16 mouse cellular contexts compared by ENCODE assay signal in genomic region chr9:66225737-66226485, GRCm38 (mm10).
DNase-seq lines count a peak whose midpoint lies in the region; ATAC-seq and TF ChIP-seq lines count a peak whose summit lies in the region.
"Had no signal": no experiment of that assay in that cellular context is flagged by ENCODE, and none has a peak within 500 bp of the region (broad histone marks: within the 10 kb centered on the region; RNA-seq: fewer than 3 reads in every experiment).

No protein-coding gene starts in this region.

- H3K27ac ChIP-seq in ES-E14 (ENCODE audit: insufficient read depth, low read depth, low read length, poor library complexity, severe bottlenecking) = no peak overlapping the region
- no peak overlapping the region; the same call in 1 of the 2 replicates for H3K27ac ChIP-seq in intestine, postnatal 0 days (ENCODE audit: low read depth, low read length)

- H3K9me3 ChIP-seq in ES-E14 (ENCODE audit: control insufficient read depth, insufficient read depth, low read depth, low read length) = no peaks in the 10 kb centered on the region
- no peaks in the 10 kb centered on the region for H3K9me3 ChIP-seq in intestine, postnatal 0 days (ENCODE audit: control insufficient read depth)

- no peak overlapping the region for H3K4me2 ChIP-seq in intestine, postnatal 0 days (replicated peaks; ENCODE audit: low read depth)
- peak overlapping the region; percentile 10 for H3K4me2 ChIP-seq in myocyte (ENCODE audit: low read depth)

- H3K27me3 ChIP-seq in intestine, postnatal 0 days (replicated peaks; ENCODE audit: control insufficient read depth, insufficient read depth, low read length) = no peaks in the 10 kb centered on the region
- H3K27me3 ChIP-seq in myocyte (ENCODE audit: control insufficient read depth, insufficient read depth, insufficient read length) = no peaks in the 10 kb centered on the region
- H3K27me3 ChIP-seq: CH12.LX had no signal

- TF ChIP-seq POLR2A in myocyte (IDR thresholded peaks at IDR 0.05; ENCODE audit: insufficient read length, low read depth) = no peak

- WGBS in intestine, postnatal 0 days = 39% methylated on average over 5 of the region's 5 CpGs

- no peak overlapping the region for H3ac ChIP-seq in myocyte (ENCODE audit: control insufficient read depth, insufficient read length)

- H3K79me2 ChIP-seq in myocyte (ENCODE audit: control insufficient read depth, insufficient read depth) = no peaks in the 10 kb centered on the region

- no peak for TF ChIP-seq CTCF in intestine, postnatal 0 days (IDR thresholded peaks at IDR 0.05; ENCODE audit: low read depth)

- H3K4me1 ChIP-seq in ES-E14 (ENCODE audit: control insufficient read depth in 2 of 2, insufficient read depth in 2 of 2, low read length in 2 of 2, poor library complexity in 1 of 2) = peaks cover 0 to 13% of the 10 kb centered on the region in 2 experiments; a peak in 1 of 4 replicates
- no peaks in the 10 kb centered on the region for H3K4me1 ChIP-seq in intestine, postnatal 0 days (replicated peaks; ENCODE audit: control insufficient read depth, insufficient read depth, low read length)

- H3K9ac ChIP-seq in ES-E14 (ENCODE audit: insufficient read depth, low read depth, low read length, poor library complexity, severe bottlenecking) = no peak overlapping the region
- H3K9ac ChIP-seq in intestine, postnatal 0 days (ENCODE audit: low read depth, low read length) = no peak overlapping the region
- H3K9ac ChIP-seq: forebrain, postnatal 0 days had no signal

- DNase-seq in CD4-positive helper T cell, adult 2 months (ENCODE audit: low read depth, low spot score) = peak; percentile 8
- DNase-seq in ES-E14 (ENCODE audit: low read depth, low spot score) = no peak
- no peak for DNase-seq in layer of hippocampus, adult 8-10 months (ENCODE audit: low spot score in 2 of 2)
- no peak for DNase-seq in frontal cortex, adult 2 months (ENCODE audit: extremely low spot score in 1 of 2, low spot score in 1 of 2)
- DNase-seq: cerebellum, postnatal 25 days; forebrain, postnatal 0 days; gastrocnemius, postnatal 10 days; kidney, postnatal 14 days; left cerebral cortex, postnatal 4 days; lung, postnatal 10 days; thymus, adult 18-20 months had no signal

- ATAC-seq in intestine, postnatal 0 days = peak; percentile 76
- no peak for ATAC-seq in granulocyte monocyte progenitor cell, adult 5-6 weeks (replicated peaks; ENCODE audit: poor library complexity, severe bottlenecking)
- ATAC-seq: forebrain, postnatal 0 days had no signal

- H3K4me3 ChIP-seq in ES-E14 (ENCODE audit: insufficient read depth in 1 of 2, low read depth in 1 of 2, low read length in 2 of 2, poor library complexity in 1 of 2, severe bottlenecking in 1 of 2) = no peak overlapping the region
- H3K4me3 ChIP-seq in intestine, postnatal 0 days (ENCODE audit: low read depth, low read length) = no peak overlapping the region
- no peak overlapping the region for H3K4me3 ChIP-seq in myocyte
- H3K4me3 ChIP-seq: erythroblast, embryonic 14.5 days had no signal

- H3K36me3 ChIP-seq in ES-E14 (ENCODE audit: control insufficient read depth, insufficient read depth, low read length, poor library complexity, severe bottlenecking) (no peaks in the 10 kb centered on the region), myocyte (ENCODE audit: control insufficient read depth, insufficient read depth) (peaks cover 7% of the 10 kb centered on the region)
- no peaks in the 10 kb centered on the region for H3K36me3 ChIP-seq in intestine, postnatal 0 days (ENCODE audit: control insufficient read depth, insufficient read depth)

- in situ Hi-C loops in ES-E14 (cut with MboI; ENCODE audit: low sequenced_read_pairs in 2 of 2, unreplicated experiment in 2 of 2) = no loop called here

TF ChIP-seq in ES-E14, 5 proteins besides CTCF, POLR2A, EP300 and RAD21:
- TF ChIP-seq ZNF384 (IDR thresholded peaks at IDR 0.05; ENCODE audit: low read depth, low read length) = no peak
- peak; percentile 65; the same call in 1 of the 2 replicates for TF ChIP-seq MAFK (IDR thresholded peaks at IDR 0.05; ENCODE audit: insufficient read depth, low read depth, low read length)

TF ChIP-seq in myocyte, 11 proteins besides CTCF, POLR2A, EP300 and RAD21:
- no peak for TF ChIP-seq REST (IDR thresholded peaks at IDR 0.05; ENCODE audit: insufficient read depth, insufficient read length)
- no peak for TF ChIP-seq CEBPB (IDR thresholded peaks at IDR 0.05; ENCODE audit: insufficient read depth, poor library complexity, severe bottlenecking)
- no peak for TF ChIP-seq USF1 (IDR thresholded peaks at IDR 0.05; ENCODE audit: low read depth)
- TF ChIP-seq MAX (IDR thresholded peaks at IDR 0.05; ENCODE audit: low read depth) = no peak
- peak in 1 of 3 experiments; percentile 10 for TF ChIP-seq MYOG (IDR thresholded peaks at IDR 0.05; ENCODE audit: control insufficient read depth in 1 of 3, insufficient read depth in 1 of 3, insufficient read length in 2 of 3, low read depth in 2 of 3)
- TF ChIP-seq E2F4 (IDR thresholded peaks at IDR 0.05; ENCODE audit: insufficient read depth) = no peak
- TF ChIP-seq SRF (IDR thresholded peaks at IDR 0.05; ENCODE audit: control insufficient read depth, insufficient read length, low read depth) = no peak
- TF ChIP-seq TCF12 (IDR thresholded peaks at IDR 0.05; ENCODE audit: insufficient read depth, poor library complexity, severe bottlenecking) = no peak
- no peak for TF ChIP-seq TCF3 (IDR thresholded peaks at IDR 0.05; ENCODE audit: insufficient read length, low read depth)
- peak in 1 of 3 experiments; percentile 39 for TF ChIP-seq MYOD1 (IDR thresholded peaks at IDR 0.05; ENCODE audit: control insufficient read depth in 1 of 3, insufficient read length in 2 of 3, low read depth in 2 of 3)
- no peak for TF ChIP-seq POLR2AphosphoS2 (IDR thresholded peaks at IDR 0.05; ENCODE audit: insufficient read length, low read depth)
TF ChIP-seq in myocyte: peak in this region for 2.
